Mouse (Mus musculus): Measurements from ENCODE around the gene Efcab5. TPM values are rescaled to one million over a fixed set of nuclear protein-coding genes. Genes with fewer than 3 reads are reported as not detected.
"Not testable (repeated sequence)": the region's sequence is repeated elsewhere in the genome, so short reads cannot be mapped to it uniquely, and the experiment has no call there.

Efcab5 gene
- total RNA-seq, 2 experiments from 2014 or later: 0.10 to 0.13 TPM

- DNase-seq: no peak
These were observed 9.0 kb downstream of the Efcab5 start for GRCm38 (mm10) chr11:77179771-77180170.

- DNase-seq: no peak
These were observed 14.2 kb downstream of the Efcab5 start for GRCm38 (mm10) chr11:77174531-77174930.

GRCm38 (mm10) chr11:77173731-77174130, 15.0 kb downstream of the Efcab5 start:
- DNase-seq: peak; percentile 9

GRCm38 (mm10) chr11:77160744-77161143, 28.0 kb downstream of the Efcab5 start:
- no peak for DNase-seq

GRCm38 (mm10) chr11:77160341-77160740, 28.4 kb downstream of the Efcab5 start:
- no peak for DNase-seq

GRCm38 (mm10) chr11:77154214-77154613, 34.6 kb downstream of the Efcab5 start:
- no peak for DNase-seq

- DNase-seq: no peak
These were observed 38.0 kb downstream of the Efcab5 start for GRCm38 (mm10) chr11:77150806-77151205.

- DNase-seq: not testable (repeated sequence)
These were observed 38.8 kb downstream of the Efcab5 start for GRCm38 (mm10) chr11:77149783-77150630.

- DNase-seq: no peak
These were observed 40.0 kb downstream of the Efcab5 start for GRCm38 (mm10) chr11:77148774-77149173.

- no peak for DNase-seq
These were observed 41.0 kb downstream of the Efcab5 start for GRCm38 (mm10) chr11:77147753-77148152.

GRCm38 (mm10) chr11:77145423-77145822, 43.3 kb downstream of the Efcab5 start:
- no peak for DNase-seq

- DNase-seq: no peak
These were observed 46.8 kb downstream of the Efcab5 start for GRCm38 (mm10) chr11:77141938-77142337.

- DNase-seq: no peak
These were observed 48.8 kb downstream of the Efcab5 start for GRCm38 (mm10) chr11:77139976-77140375.

- DNase-seq: no peak
These were observed 55.3 kb downstream of the Efcab5 start for GRCm38 (mm10) chr11:77133450-77133849.

GRCm38 (mm10) chr11:77132580-77132979, 56.2 kb downstream of the Efcab5 start:
- no peak for DNase-seq

- DNase-seq: no peak
These were observed 60.2 kb downstream of the Efcab5 start for GRCm38 (mm10) chr11:77128562-77128961.

GRCm38 (mm10) chr11:77111141-77111540, 77.6 kb downstream of the Efcab5 start:
- no peak for DNase-seq

- DNase-seq: no peak
These were observed 80.3 kb downstream of the Efcab5 start for GRCm38 (mm10) chr11:77108442-77108841.

- DNase-seq: not testable (repeated sequence)
These were observed 80.9 kb downstream of the Efcab5 start for GRCm38 (mm10) chr11:77107872-77108271.

- DNase-seq: no peak
These were observed 81.8 kb downstream of the Efcab5 start for GRCm38 (mm10) chr11:77106961-77107360.

GRCm38 (mm10) chr11:77100137-77100937, 88.4 kb downstream of the Efcab5 start:
- peak; percentile 28 for DNase-seq

GRCm38 (mm10) chr11:77098332-77098972, 90.3 kb downstream of the Efcab5 start:
- DNase-seq: no peak

GRCm38 (mm10) chr11:77096991-77097390, 91.8 kb downstream of the Efcab5 start:
- DNase-seq: no peak

All from gastrocnemius, postnatal 25 days (tissue).